Mouse (Mus musculus) heart, postnatal 10 days (tissue): Measurements from ENCODE around the gene Sarnp. TPM values are rescaled to one million over a fixed set of nuclear protein-coding genes. Genes with fewer than 3 reads are reported as not detected.

Experiments
- total RNA-seq, 2 experiments: library from RNA; stranded (reverse); gene quantifications; 2 replicates each; pipeline ENCODE4 v1.2.3; 2021

Gene Sarnp
- total RNA-seq, 2 experiments from 2014 or later: 47.2 to 52.6 TPM

Other genes starting within 250 kb of the Sarnp start
- 1 to 10 TPM; 7.7 to 8.6 TPM for gene Erbb3, start 227.7 kb upstream of the Sarnp start, total RNA-seq
- gene Rps26, start 190.6 kb upstream of the Sarnp start, total RNA-seq: 100 to 1,000 TPM; 395 TPM
- 1 to 10 TPM; 1.8 to 2.0 TPM for gene Ikzf4, start 171.3 kb upstream of the Sarnp start, total RNA-seq
- gene Suox, start 143.3 kb upstream of the Sarnp start, total RNA-seq: 10 to 100 TPM; 14.4 to 16.3 TPM
- gene Rab5b, start 121.1 kb upstream of the Sarnp start, total RNA-seq: 10 to 100 TPM; 74.3 to 78.1 TPM
- 1 to 10 TPM; 2.1 to 2.2 TPM for gene Pmel, start 113.1 kb upstream of the Sarnp start, total RNA-seq
- 10 to 100 TPM; 30.6 to 36.4 TPM for gene Cdk2, start 112.3 kb upstream of the Sarnp start, total RNA-seq
- 10 to 100 TPM; 10.3 to 11.9 TPM for gene Dgka, start 72.5 kb upstream of the Sarnp start, total RNA-seq
- gene Pym1, start 69.4 kb upstream of the Sarnp start, total RNA-seq: 10 to 100 TPM; 14.5 to 18.4 TPM
- gene Mmp19, start 26.4 kb upstream of the Sarnp start, total RNA-seq: 1 to 10 TPM; 3.4 to 5.4 TPM
- gene Dnajc14, start 13.3 kb upstream of the Sarnp start, total RNA-seq: 10 to 100 TPM; 49.1 to 52.0 TPM
- 10 to 100 TPM; 12.7 to 13.3 TPM for gene Tmem198b, start 13.0 kb upstream of the Sarnp start, total RNA-seq
- 1 to 10 TPM; 6.5 to 9.8 TPM for gene Ormdl2, start 4.3 kb downstream of the Sarnp start, total RNA-seq
- gene Gdf11, start 74.4 kb downstream of the Sarnp start, total RNA-seq: 1 to 10 TPM; 3.1 to 4.0 TPM
- 100 to 1,000 TPM; 203 to 239 TPM for gene Cd63, start 83.7 kb downstream of the Sarnp start, total RNA-seq
- gene Rdh5, start 105.6 kb downstream of the Sarnp start, total RNA-seq: 1 to 10 TPM; 5.9 to 9.7 TPM
- gene Bloc1s1, start 106.7 kb downstream of the Sarnp start, total RNA-seq: 100 to 1,000 TPM; 188 to 198 TPM
- gene Itga7, start 116.5 kb downstream of the Sarnp start, total RNA-seq: 100 to 1,000 TPM; 125 to 136 TPM
- not detected for gene Mettl7b, start 143.7 kb downstream of the Sarnp start, total RNA-seq
- not detected for gene Olfr9, start 172.1 kb downstream of the Sarnp start, total RNA-seq
- gene Olfr763, start 193.5 kb downstream of the Sarnp start, total RNA-seq: not detected
- not detected for gene Olfr764-ps1, start 222.6 kb downstream of the Sarnp start, total RNA-seq
- not detected for gene Olfr765, start 232.7 kb downstream of the Sarnp start, total RNA-seq